Mouse (Mus musculus): ENCODE data around the gene Macrod2.

DNA sequence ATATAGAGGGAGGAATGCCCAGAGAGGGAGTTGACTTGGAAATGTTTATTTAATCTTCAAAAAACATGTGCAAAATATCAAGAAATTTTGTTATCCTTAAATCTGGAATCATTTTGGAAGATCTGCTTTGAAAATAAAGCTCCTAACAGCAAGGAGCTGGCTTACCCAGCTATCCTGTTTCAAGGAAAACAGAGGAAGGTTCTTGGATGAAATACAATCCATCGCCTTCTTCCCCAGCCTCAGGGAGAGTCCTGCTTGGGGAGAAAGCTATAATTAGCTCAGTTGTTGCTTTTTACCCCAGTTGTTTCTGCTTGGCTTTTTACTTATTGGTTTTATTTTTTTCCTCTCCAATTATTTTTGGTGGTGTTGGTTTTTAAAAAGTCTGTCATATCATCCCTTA is 539.4 kb downstream of the Macrod2 start:
- TF ChIP-seq POLR2A (IDR thresholded peaks at IDR 0.05; ENCODE audit: borderline replicate concordance, insufficient read depth, low read length), result no peak
- no peak for TF ChIP-seq CTCF (IDR thresholded peaks at IDR 0.05; ENCODE audit: borderline replicate concordance, insufficient read depth, low read depth, low read length)

Measured in cerebellum, adult 2 months (tissue).